Mouse (Mus musculus) stomach, embryonic 15.5 days (tissue): Measurements from ENCODE around the gene Pip4k2a. TPM values are rescaled to one million over a fixed set of nuclear protein-coding genes. Genes with fewer than 3 reads are reported as not detected.

ENCODE experiments used
- ATAC-seq: fragments of 200-750 bp; cut with Nextera tagmentation; 2 replicates; pipeline ENCODE4 v1.8.0; 2017; ENCODE audit warnings: low read depth, moderate number of reproducible peaks, moderate TSS enrichment; ENCODE audit not compliant: insufficient read depth, low FRiP score
- H3K27ac ChIP-seq: fragments of 300-500 bp; sonication (generic); 2 replicates; pipeline ENCODE4 v1.5.1; 2015; ENCODE audit warnings: mild to moderate bottlenecking, inconsistent platforms
- H3K27me3 ChIP-seq: fragments of 300-500 bp; sonication (generic); replicated peaks from 2 replicates; pipeline ENCODE4 v1.6.1; 2015; ENCODE audit warnings: inconsistent platforms
- H3K36me3 ChIP-seq: fragments of 300-500 bp; sonication (generic); 2 replicates; pipeline ENCODE4 v1.6.1; 2015; ENCODE audit warnings: inconsistent platforms
- H3K4me1 ChIP-seq: fragments of 300-500 bp; sonication (generic); 2 replicates; pipeline ENCODE4 v1.6.1; 2015; ENCODE audit warnings: inconsistent platforms
- H3K4me2 ChIP-seq: fragments of 300-500 bp; sonication (generic); 2 replicates; pipeline ENCODE4 v1.6.1; 2015; ENCODE audit warnings: mild to moderate bottlenecking, inconsistent platforms
- H3K4me3 ChIP-seq: fragments of 300-500 bp; sonication (generic); replicated peaks from 2 replicates; pipeline ENCODE4 v1.5.1; 2015; ENCODE audit warnings: inconsistent platforms
- H3K9ac ChIP-seq: fragments of 300-500 bp; sonication (generic); 2 replicates; pipeline ENCODE4 v1.6.1; 2015; ENCODE audit warnings: inconsistent platforms
- H3K9me3 ChIP-seq: fragments of 300-500 bp; sonication (generic); 2 replicates; pipeline ENCODE4 v1.6.1; 2016; ENCODE audit warnings: inconsistent platforms
- WGBS: fragments of 180-500 bp; shearing (Covaris S2); methylation state at CpG from one replicate; pipeline ENCODE4 v1.1.7; 2015; 5-methylcytosine and 5-hydroxymethylcytosine counted together
- polyA plus RNA-seq: library from polyadenylated mRNA; unstranded; fragments of >200 nt; fragmentation: Nextera tagmentation; extraction: Ambion mirVana; gene quantifications from 2 replicates; pipeline ENCODE4 v1.2.1, GENCODE M21; 2015

The Pip4k2a gene
- polyA plus RNA-seq, 1 experiment from 2014 or later, result 11.8 TPM

DNA sequence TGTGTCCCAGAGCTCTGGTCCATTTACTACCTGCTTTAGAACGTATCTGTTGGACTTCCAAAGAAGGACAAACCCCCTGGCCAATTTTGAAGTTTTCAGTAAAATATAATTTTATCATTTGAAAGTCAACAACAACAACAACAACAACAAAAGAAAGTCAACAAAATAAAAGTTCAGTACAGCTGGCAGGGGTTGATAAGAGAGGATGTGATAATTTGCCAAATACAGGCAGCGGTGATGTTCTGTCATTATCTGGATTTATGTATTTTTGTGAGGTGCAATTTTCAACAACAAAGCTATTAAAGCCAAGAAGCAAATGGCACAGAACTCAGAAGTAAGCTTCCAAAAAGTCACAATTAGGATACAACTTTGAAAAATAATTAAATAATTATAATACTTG, 80.1 kb downstream of the Pip4k2a start:
- Histone ChIP-seq H3K27me3 (no peaks in the 10 kb centered on the region), H3K36me3 (no peaks in the 10 kb centered on the region), H3K4me3 (no peak overlapping the region), H3K4me1 (peaks cover 13% of the 10 kb centered on the region; the same call in 1 of the 2 replicates), H3K27ac (no peak overlapping the region), H3K9me3 (no peaks in the 10 kb centered on the region), H3K4me2 (no peak overlapping the region), H3K9ac (no peak overlapping the region)
- WGBS, result 92% methylated on average over 2 of the region's 2 CpGs
- ATAC-seq, result no peak

DNA sequence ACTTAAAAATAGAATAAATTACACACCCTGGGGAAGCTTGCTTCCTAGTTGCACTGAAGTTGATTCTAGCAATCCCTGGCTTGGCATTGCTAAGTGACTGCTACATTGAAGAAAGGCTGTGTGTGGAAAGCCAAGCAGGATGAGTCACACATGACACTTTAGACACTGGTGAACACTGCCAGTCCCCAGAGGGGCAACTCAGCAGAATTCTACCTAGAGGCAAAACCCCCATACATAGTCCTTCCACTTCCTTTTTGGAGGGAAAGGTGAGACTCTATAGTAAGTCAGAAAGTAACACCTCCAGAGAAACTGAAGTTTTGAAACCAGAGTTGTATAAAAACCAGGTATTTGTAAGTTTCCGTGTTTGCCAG, 80.6 kb downstream of the Pip4k2a start:
- no peaks in the 10 kb centered on the region for H3K36me3 ChIP-seq
- H3K9ac ChIP-seq, result no peak overlapping the region
- H3K27ac ChIP-seq, result no peak overlapping the region
- H3K4me1 ChIP-seq, result peaks cover 13% of the 10 kb centered on the region; the same call in 1 of the 2 replicates
- no peaks in the 10 kb centered on the region for H3K9me3 ChIP-seq
- ATAC-seq, result no peak
- no peaks in the 10 kb centered on the region for H3K27me3 ChIP-seq
- H3K4me2 ChIP-seq, result no peak overlapping the region
- 83% methylated on average over 1 of the region's 1 CpGs for WGBS
- H3K4me3 ChIP-seq, result no peak overlapping the region

GRCm38 (mm10) chr2:18916615-18917379, 81.1 kb downstream of the Pip4k2a start:
- Histone ChIP-seq H3K9me3 (no peaks in the 10 kb centered on the region), H3K36me3 (no peaks in the 10 kb centered on the region), H3K27me3 (no peaks in the 10 kb centered on the region), H3K4me1 (peaks cover 13% of the 10 kb centered on the region; the same call in 1 of the 2 replicates), H3K9ac (no peak overlapping the region), H3K27ac (no peak overlapping the region), H3K4me3 (no peak overlapping the region), H3K4me2 (no peak overlapping the region)
- no peak for ATAC-seq
- WGBS, result 69% methylated on average over 14 of the region's 14 CpGs

- no peak for ATAC-seq
- no peaks in the 10 kb centered on the region for H3K36me3 ChIP-seq
- no peak overlapping the region for H3K9ac ChIP-seq
- peaks cover 13% of the 10 kb centered on the region; the same call in 1 of the 2 replicates for H3K4me1 ChIP-seq
- 65% methylated on average over 2 of the region's 2 CpGs for WGBS
- H3K4me3 ChIP-seq, result no peak overlapping the region
- H3K27ac ChIP-seq, result no peak overlapping the region
- H3K4me2 ChIP-seq, result no peak overlapping the region
- no peaks in the 10 kb centered on the region for H3K27me3 ChIP-seq
- no peaks in the 10 kb centered on the region for H3K9me3 ChIP-seq
Measured at GRCm38 (mm10) chr2:18916042-18916407, 81.9 kb downstream of the Pip4k2a start.

- H3K9me3 ChIP-seq, result no peaks in the 10 kb centered on the region
- no peak overlapping the region for H3K4me2 ChIP-seq
- no peak for ATAC-seq
- no peak overlapping the region for H3K27ac ChIP-seq
- no peaks in the 10 kb centered on the region for H3K36me3 ChIP-seq
- no peak overlapping the region for H3K9ac ChIP-seq
- WGBS, result 66% methylated on average over 9 of the region's 9 CpGs
- no peak overlapping the region for H3K4me3 ChIP-seq
- H3K4me1 ChIP-seq, result peaks cover 13% of the 10 kb centered on the region; the same call in 1 of the 2 replicates
- no peaks in the 10 kb centered on the region for H3K27me3 ChIP-seq
Measured at GRCm38 (mm10) chr2:18915372-18916041, 82.4 kb downstream of the Pip4k2a start.

DNA sequence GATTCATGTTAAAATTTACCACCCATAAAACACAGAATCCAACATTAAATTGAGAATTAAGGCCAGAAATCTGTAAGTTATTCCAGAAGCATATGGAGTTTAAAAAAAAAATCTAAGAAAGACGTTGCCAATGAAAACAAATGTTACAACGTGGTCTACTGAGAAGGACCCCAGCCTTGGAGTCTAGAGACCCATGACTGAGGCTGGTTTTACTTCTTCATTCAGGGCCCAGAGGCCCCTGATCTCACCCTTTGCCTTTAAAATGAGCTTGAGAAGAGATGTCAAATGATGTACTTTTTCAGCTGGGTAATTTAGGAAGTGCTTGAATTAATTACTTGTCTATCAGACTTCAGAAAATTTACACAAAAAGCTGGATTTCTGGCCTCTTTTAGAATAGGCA, 83.2 kb downstream of the Pip4k2a start:
- Histone ChIP-seq H3K4me1 (peaks cover 13% of the 10 kb centered on the region; the same call in 1 of the 2 replicates), H3K4me2 (no peak overlapping the region), H3K9ac (no peak overlapping the region), H3K27ac (no peak overlapping the region), H3K9me3 (no peaks in the 10 kb centered on the region), H3K36me3 (no peaks in the 10 kb centered on the region), H3K4me3 (no peak overlapping the region), H3K27me3 (no peaks in the 10 kb centered on the region)
- 67% methylated on average over 2 of the region's 2 CpGs for WGBS
- ATAC-seq, result no peak

DNA sequence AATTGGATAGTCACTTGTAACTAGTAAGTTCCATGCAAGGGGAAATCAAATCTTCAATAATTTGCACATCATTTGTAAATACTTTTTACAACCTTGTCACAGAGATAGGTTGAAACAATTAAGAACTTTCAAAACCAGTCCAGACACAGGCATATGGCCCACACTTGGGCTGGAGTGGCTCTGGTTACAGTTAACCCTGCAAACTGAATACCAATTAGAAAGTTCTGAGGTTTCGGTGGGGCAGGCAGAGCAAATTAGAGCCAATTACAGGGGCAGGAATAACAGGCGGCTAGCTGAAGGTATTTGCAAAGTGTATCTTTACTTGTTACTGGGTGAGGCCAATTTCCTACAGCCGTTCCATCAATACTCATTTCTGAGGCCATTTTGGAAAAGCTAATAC, 84.3 kb downstream of the Pip4k2a start:
- no peak for ATAC-seq
- WGBS, result 79% methylated on average over 3 of the region's 3 CpGs

DNA sequence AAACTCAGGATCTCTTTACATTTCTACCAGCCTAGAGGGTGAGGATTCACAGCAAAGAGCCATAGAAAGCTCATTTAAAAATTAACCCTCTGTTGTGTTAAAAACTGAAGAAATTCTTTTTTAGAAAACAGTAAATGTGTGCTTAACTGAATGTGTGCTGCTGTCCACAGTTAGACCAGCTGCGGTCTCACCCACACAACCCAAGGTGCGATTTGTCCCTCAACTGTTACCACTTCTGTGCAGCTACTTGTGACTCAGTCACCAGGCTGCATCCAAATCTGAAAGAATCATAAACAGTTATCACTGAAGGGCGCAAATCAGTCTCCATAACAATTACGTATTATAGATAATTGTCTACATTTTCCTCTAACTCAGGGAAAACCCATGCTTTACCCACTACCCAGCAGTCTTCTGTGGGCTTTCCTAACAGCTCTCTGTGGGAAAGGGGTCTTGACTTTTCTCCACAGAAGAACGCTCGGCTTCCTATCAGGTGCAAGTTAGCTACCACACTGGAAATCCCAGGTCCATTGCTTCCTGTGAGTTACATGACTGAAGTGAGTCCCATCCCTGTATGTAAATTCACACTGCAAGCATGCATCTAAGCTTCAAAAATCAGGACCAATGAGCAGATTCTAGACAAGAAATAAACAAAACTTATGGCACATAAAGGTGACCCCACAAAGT, 86.5 kb downstream of the Pip4k2a start:
- Histone ChIP-seq H3K27ac (no peak overlapping the region), H3K36me3 (no peaks in the 10 kb centered on the region), H3K9ac (no peak overlapping the region), H3K27me3 (no peaks in the 10 kb centered on the region), H3K4me2 (no peak overlapping the region), H3K4me3 (no peak overlapping the region), H3K9me3 (no peaks in the 10 kb centered on the region), H3K4me1 (peaks cover 12% of the 10 kb centered on the region; the same call in 1 of the 2 replicates)
- no peak for ATAC-seq
- 91% methylated on average over 6 of the region's 6 CpGs for WGBS

More for the DNA sequence above, 84.3 kb downstream of the Pip4k2a start:
- peaks cover 13% of the 10 kb centered on the region; the same call in 1 of the 2 replicates for H3K4me1 ChIP-seq
- H3K9me3 ChIP-seq, result no peaks in the 10 kb centered on the region
- H3K4me2 ChIP-seq, result no peak overlapping the region
- no peak overlapping the region for H3K27ac ChIP-seq
- H3K9ac ChIP-seq, result no peak overlapping the region
- no peaks in the 10 kb centered on the region for H3K27me3 ChIP-seq
- no peaks in the 10 kb centered on the region for H3K36me3 ChIP-seq
- no peak overlapping the region for H3K4me3 ChIP-seq

GRCm38 (mm10) chr2:18910209-18910608, 87.7 kb downstream of the Pip4k2a start:
- WGBS, result 81% methylated on average over 6 of the region's 6 CpGs

DNA sequence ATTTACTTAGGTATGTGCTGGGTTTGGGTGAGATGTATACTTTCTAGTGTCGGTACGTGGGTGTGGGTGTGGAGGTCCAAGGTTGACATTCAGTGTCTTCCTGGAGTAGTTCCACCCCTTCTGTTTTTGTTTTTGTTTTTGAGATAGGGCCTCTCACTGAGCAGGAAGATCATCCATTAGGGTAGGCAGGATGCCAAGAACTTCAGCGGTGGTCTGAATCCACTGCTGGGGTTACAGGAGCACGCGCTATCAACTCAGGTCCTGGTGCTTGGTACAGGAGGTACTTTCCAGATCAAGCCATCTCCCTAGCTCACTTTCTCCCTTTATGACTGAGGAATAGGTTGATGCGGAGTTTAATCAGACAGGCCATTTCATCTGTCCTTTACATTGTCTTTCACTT, 88.2 kb downstream of the Pip4k2a start:
- Histone ChIP-seq H3K4me1 (0 out of 2 replicates have a peak, but pooled peaks cover 3% of the 10 kb centered on the region), H3K9ac (no peak overlapping the region), H3K36me3 (no peaks in the 10 kb centered on the region), H3K4me3 (no peak overlapping the region), H3K9me3 (no peaks in the 10 kb centered on the region), H3K27me3 (no peaks in the 10 kb centered on the region), H3K27ac (no peak overlapping the region), H3K4me2 (no peak overlapping the region)
- ATAC-seq, result no peak
- 74% methylated on average over 6 of the region's 6 CpGs for WGBS

More at GRCm38 (mm10) chr2:18910209-18910608, 87.7 kb downstream of the Pip4k2a start:
- Histone ChIP-seq H3K36me3 (no peaks in the 10 kb centered on the region), H3K27ac (no peak overlapping the region), H3K9ac (no peak overlapping the region), H3K4me1 (0 out of 2 replicates have a peak, but pooled peaks cover 3% of the 10 kb centered on the region), H3K4me3 (no peak overlapping the region), H3K27me3 (no peaks in the 10 kb centered on the region), H3K4me2 (no peak overlapping the region), H3K9me3 (no peaks in the 10 kb centered on the region)
- no peak for ATAC-seq

DNA sequence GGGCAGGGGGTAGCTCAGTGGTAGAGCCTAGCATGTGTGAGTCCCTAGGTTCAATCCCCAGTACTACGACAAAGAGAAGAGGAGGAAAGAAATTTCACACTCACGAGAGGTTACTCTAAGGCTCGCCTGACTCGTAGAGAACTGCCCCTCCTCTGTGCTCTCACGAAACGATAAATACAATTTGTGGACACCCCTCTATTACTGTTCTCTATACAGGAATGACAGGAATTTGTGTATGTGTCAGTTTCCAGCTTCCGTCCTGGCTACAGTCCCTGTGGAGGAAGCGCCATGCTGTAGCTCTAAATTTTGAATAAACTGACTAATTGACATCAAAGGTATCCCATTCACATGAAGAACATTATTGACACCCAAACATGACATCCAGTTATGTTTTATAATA, 90.7 kb downstream of the Pip4k2a start:
- ATAC-seq, result no peak
- Histone ChIP-seq H3K4me1 (0 out of 2 replicates have a peak, but pooled peaks cover 3% of the 10 kb centered on the region), H3K9me3 (no peaks in the 10 kb centered on the region), H3K9ac (no peak overlapping the region), H3K4me2 (no peak overlapping the region), H3K27me3 (no peaks in the 10 kb centered on the region), H3K27ac (no peak overlapping the region), H3K36me3 (no peaks in the 10 kb centered on the region), H3K4me3 (no peak overlapping the region)
- WGBS, result 54% methylated on average over 8 of the region's 8 CpGs
